Mouse (Mus musculus) heart, adult 2 months (tissue): Measurements from ENCODE around the gene Marf1.

Source experiments
- CTCF ChIP-seq: fragments of 200-600 bp; IDR thresholded peaks from 2 replicates; pipeline ENCODE4 v1.8.1; 2022; ENCODE audit warnings: antibody characterized with exemption, mild to moderate bottlenecking, moderate library complexity
- EP300 ChIP-seq: fragments of 200-500 bp; IDR thresholded peaks from 2 replicates; pipeline ENCODE4 v1.6.1; 2011; ENCODE audit warnings: low read depth, low read length, control low read depth; ENCODE audit not compliant: insufficient read depth
- POLR2A ChIP-seq: fragments of 200-500 bp; IDR thresholded peaks from 2 replicates; pipeline ENCODE4 v1.6.1; 2011; ENCODE audit warnings: mild to moderate bottlenecking, low read depth, low read length, control low read depth; ENCODE audit not compliant: insufficient read depth

GRCm38 (mm10) chr16:14130796-14131195 lies 32.4 kb downstream of the Marf1 start:
- TF ChIP-seq CTCF (no peak), POLR2A (no peak), EP300 (no peak)
